Mouse (Mus musculus) urinary bladder, adult 18-20 months (tissue): ENCODE results near the gene Lamtor4.

Experiments
- DNase-seq, 2 experiments: peaks; one replicate each; pipeline ENCODE4 v3.0.0; 2022; ENCODE audit warnings: low spot score in 2 of 2, mixed read lengths in 2 of 2

Lamtor4 gene

DNA sequence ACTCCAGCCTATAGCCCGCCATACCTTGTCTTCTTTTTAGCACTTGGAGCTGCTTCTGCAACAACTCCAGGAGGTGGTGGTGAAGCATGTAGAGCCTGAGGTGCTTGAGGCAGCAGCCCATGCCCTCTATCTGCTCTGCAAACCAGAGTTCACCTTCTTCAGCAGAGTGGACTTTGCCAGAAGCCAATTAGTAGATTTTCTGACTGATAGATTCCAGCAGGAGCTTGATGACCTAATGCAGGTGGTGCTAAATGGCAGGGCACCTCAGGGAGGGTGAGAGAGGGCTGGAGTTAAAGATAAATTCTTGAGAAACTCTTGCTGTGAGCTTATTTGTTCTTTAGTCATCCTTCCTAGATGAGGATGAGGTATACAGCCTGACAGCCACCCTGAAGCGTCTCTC, 44.3 kb downstream of the Lamtor4 start:
- DNase-seq = no peak
